Mouse (Mus musculus): Measurements from ENCODE around the gene E2f3.
A peak's percentile ranks its signal among the peaks of the same experiment; 100 is the strongest.

E2f3 gene

DNA sequence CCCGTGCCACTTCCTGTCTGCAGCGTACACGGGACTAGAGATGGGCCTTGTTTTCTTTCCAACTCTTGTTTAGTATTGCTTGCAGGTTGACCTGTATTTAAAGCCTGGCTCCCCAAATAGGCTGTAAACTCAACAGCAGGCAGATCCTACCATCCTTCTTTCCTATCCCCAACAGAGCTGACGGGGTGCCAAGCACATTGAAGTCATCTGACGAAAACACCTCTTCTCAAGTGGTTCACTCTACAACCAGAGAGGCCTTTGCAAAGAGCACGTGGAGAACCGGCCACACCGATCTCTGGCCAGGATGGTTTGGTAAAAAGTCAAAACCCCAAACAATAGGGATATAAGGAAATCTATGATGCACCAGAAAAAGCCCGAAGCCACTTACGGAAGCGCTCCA lies 8.5 kb downstream of the E2f3 start:
- DNase-seq, result no peak

DNA sequence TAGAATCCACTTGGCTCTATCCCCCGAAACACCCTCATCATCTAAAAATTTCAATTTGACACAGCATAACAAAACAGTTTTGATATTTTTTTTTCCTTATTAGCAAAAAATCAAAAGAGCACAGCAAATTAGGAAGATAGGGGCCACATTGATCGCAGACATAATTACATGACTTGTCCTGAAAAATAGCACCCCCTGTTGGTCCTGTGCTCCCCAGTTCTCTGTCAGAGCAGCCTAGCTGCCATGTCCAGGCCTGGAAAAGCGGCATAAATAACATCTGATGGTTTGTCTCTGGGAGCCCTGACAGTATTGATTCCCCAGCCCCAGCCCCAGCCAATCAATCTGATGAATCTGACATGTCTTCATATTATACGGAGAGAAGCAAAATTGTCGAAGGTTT lies 11.8 kb downstream of the E2f3 start:
- peak; percentile 25 for DNase-seq

DNA sequence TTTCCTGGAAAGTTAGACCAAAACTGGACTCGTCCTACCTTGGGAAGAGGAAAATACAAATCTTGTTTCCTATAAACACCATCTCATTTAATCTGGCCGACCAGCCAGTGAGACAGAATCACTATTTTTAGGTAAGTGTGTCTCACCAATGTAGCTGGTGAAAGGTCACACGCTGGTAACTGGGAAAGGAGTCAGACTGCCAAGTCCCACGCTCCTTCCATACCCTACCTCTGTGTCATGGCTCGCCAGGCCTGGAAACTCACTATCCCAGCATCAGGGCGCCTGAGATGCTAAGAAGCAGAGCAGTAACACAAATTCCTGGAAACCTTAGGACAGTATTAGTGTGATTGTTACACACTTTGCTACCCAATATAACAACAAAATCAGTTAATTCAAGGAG lies 12.3 kb downstream of the E2f3 start:
- no peak for DNase-seq

DNA sequence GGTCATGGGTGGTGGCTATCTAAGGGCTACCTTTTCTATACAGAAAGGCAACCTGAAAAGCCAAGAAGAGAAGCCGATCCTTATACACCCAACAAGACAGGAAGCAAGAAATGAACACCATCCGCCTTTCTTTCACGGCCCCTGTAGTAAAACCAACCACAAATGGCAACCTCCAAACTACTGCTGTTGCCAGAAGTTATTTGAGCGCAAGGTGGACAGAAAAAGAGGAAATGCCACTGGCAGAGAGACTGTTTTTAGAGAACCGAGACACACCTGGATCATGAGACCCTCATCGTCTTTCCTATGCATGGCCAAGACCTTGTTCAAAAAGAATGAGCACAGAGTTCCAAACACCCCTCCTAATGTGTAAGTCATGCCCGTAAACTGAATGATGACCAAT lies 15.5 kb downstream of the E2f3 start:
- DNase-seq, result no peak

DNA sequence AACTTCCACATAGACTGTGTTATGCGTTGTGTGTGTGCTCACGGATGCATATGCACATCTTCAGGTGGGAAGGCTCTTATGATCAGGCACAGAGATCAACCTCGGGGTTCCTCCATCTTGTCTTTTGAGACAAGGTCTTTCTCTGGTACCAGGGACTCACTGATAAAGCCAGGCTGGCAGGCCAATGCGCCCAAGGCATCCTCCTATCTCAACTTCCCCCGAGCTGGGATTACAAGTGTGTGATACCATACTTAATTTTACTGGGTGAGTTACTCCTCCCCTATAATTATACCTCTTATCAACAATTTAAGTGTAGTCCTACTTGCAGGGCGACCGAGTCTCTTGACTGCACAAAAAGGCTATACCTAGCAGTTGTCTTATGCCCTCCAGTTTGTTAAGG lies 17.2 kb downstream of the E2f3 start:
- no peak for DNase-seq

DNA sequence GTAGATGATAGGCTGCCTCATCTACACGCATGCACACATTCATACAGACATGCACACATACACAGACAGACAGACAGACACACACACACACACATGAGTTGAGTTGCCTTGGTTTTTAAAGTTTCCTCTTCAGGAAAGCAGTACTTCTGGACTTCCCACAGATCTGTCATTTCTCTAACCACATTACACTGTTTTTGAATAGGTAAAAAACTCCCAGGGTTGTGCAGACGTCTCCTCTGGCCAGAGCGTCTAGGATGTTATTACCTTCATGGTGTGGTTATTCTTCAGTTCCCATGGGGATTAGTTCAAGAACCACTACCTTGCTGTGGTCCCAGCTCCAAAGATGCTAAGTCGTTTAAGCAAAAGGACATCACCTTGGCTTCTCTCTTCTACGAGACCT lies 18.5 kb downstream of the E2f3 start:
- DNase-seq, result no peak

DNA sequence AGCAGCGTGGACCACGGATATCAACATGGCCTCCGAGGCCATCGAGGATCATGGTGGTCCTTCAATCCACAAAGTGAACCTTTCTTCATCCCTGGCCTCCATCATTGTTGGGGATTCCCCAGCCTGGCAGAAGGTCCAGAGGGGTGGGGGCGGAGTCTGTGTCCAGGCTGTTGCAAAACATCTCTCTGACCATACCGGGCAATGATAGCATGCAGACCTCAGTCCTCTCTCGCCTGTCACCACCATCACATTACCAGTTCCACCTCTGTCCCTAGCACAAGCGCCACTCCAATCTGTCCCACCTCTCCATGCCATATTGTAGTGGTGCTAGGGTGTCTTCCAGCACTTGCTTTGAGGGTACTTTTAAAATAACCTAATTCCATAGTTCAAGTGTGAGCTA lies 18.9 kb downstream of the E2f3 start:
- no peak for DNase-seq

DNA sequence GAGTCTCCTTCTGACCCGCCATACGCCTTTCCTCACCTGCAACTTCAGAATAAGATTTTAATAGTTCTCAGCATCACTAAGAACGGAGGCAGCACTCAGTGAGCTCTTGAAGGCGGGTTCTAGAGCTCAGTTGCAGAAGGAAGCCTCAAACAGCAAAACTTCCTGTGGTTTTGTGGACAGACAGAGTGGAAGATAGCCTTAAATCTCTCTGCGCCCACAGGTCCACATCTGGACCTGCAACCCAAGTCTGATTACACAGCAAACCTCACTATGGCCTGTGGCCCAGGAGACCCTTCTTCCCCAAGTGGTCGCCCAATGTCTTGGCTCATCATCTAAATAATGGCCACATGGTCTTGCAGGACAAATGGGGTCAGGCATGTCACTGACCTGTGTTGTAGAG lies 21.8 kb downstream of the E2f3 start:
- no peak for DNase-seq

DNA sequence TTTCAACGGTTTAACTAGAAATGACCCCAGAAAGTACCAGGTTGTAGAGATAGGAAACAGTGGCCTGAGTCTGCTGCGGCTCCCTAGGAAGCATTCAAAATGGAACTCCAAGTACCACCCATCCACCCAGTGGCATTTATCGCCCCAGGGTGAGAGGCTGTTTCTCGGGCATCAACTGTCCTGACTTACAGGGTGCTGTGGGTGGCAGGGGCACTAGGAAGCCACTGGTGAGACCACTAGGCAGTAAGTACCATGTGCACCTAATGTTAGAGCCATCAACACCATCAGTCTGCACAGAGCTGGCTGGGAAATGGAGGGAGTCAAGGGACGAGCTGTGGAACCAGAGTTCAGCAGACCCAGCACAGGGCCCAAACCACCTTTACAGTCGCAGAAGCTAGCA lies 25.4 kb downstream of the E2f3 start:
- DNase-seq, result no peak

DNA sequence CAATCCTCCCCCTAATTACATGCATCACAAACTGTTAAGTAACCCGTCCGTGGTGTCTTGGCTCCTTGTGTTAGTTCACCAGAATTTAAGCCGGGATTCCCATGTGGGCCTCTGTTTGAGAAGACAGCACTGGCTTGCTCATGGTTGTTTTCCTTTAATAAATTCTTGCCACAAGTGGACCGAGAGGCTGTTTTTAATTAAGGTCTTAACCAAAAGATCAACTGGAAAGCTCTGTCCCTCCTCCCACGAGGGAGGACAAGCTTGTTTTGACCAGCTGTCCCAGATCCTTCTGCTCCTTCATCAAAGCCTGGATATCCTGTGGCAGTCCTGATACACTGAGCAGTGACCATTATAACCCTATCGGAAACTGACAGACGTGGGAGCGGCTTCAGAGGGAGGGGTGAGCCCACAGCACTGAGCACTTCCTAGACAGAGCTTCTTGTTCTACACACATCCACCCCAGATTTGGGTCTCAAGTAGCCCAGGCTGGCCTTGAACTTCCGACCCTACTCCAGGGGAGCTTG lies 28.1 kb downstream of the E2f3 start:
- DNase-seq, result peak; percentile 30

DNA sequence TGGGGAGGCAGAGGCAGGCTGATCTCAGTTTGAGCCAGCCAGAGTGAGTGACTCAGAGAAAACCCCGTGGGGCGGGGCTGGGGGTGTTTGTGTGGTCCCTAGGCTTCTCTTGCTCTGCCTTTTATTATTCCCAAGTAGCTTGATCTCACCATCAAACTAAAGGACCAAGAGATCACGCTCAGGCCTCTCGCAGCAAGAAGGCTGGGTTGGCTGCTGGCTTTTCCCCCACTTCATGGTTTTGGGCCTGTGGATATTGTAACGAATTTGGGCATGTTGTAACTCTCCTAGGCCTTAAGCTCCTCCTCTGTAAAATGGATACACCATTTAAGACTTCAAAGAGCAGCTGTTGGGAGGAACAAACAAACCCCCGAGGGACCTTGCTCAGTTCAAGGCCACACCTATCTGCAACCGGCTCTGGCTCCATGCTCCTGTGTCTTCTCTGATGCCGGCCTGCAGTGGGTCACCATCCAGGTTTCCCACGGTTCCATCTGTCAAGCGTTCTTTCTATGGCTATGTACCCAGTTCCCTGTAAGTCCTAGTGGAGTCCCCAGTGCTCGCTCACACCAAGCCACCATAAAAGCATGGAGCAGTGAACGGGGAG lies 28.9 kb downstream of the E2f3 start:
- no peak for DNase-seq

DNA sequence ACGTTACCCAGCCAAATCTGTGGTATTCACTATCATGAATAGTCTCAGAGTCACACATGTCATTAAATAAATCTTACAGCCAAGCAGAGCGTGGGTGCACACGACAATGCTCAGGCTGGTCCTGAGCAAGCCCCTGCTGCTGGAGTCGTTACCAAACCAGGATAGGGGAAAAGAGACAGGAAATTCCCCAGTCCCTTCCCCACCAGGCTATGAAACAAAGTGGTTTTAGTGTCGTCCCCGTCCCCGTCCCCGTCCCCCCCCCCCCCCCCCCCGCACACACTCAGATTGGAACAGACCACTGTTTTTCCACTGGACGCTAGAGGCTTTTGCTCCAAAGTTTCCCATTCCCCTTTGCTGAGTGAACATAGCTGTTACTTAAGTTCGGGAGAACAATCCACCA lies 30.6 kb downstream of the E2f3 start:
- no peak for DNase-seq

DNA sequence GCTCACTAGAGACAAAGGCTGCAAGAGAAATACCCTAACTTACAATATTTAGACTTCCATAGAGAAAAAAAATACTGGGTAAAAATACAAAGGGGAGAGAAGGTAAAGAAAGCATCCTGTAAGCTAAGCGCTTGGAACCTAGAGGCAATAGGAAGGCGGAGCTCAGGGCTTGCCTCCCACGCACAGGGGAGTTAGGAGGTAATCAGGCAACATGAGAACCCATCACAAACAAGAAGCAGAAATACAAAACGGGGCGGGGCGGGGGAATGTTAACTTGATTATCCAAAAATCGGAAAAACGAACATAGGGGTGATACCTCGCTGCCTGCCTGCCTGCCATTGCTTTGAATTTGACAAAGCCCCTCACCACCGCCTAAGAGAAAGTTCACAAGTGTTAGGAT lies 31.1 kb downstream of the E2f3 start:
- no peak for DNase-seq

DNA sequence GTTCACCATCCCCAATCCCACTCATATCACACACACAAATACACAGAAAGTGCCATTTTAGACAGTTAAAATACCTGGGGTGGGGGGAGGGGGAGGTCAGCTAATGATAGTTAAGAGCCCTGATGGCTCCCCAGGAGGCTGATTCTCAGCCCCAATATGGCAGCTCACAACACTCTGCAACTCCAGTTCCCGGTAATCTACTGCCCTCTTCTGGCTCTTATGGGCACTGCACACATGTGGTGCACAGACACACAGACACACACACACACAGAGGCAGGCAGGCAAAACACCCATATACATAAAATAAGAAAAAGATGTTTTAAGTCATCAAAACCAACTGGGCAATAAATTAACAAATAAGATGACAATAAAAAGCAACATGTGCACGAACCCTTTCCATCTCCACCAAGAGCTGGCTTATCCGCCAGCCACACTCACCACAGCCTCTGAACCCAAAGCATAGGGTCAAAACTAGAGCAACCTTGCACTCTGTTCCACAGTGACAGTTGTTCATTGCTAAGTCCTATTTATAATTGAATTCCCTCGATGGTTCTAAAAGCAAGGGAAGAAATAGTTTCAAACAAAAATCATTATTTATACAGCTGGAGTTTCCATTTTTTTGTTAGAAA lies 32.3 kb downstream of the E2f3 start:
- no peak for DNase-seq

DNA sequence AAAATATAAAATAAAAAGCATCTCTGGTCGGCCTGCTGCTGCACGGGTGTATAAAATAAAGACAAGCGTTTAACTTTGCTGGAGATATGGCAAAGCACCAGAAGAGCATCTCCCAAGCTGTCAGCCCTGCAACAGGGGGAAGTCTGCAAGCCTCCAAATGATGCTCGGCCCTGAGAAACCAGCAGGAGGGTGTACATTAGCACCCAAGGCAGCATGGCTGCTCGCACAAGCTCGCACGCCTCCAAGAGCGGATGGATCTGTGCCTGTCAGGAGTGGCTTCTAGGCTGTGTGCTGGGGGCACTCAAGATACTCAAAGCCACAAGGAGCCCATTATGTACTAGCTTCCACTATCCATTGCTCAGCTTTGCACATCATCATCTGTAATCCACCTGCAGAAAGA lies 39.8 kb downstream of the E2f3 start:
- no peak for DNase-seq

DNA sequence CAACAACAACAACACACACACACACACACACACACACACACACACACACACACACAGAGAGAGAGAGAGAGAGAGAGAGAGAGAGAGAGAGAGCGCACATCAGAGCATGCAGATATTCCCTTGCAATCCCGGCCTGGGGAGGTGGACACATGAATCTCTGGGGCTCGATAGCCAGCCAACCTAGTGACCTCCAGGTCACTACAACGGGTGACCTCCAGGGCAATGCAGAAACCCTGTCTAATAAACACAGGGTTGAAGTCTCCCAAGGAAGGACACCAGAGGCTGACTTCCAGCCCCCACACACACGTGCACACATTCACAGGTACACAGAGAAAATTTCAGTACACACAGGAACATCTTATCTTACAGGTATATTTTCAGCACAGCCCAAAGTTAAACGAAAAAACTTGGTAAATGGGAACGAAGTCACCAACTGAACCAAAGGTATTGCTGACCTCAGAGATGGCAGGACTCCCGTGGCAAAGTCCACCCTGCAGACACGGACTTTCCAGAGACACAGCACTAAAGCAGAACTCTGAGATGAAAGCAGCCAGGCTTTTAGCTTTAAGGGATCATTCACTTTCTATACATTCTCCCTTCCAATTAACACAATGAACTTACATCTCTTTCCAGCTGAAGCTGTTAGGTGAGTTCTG lies 40.8 kb downstream of the E2f3 start:
- DNase-seq, result peak; percentile 75

DNA sequence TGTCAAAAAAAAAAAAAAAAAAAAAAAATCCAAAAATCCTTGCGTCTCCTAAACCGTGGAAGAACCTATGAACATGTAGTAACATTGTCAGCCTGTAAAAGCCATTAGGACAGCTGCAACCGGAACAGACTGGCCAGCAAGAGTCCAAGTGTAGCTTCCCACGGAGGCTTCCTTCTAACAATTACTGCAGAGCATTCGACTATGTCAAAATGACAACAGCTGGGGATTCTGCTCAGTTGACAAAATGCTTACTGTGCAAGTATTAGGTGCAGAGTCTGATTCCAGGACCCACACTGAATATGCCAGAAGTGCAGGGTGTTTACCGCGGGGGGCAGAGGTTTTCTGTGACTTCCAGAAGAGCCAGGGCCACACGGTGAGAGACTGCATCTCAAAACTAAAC lies 41.4 kb downstream of the E2f3 start:
- DNase-seq, result peak; percentile 58

DNA sequence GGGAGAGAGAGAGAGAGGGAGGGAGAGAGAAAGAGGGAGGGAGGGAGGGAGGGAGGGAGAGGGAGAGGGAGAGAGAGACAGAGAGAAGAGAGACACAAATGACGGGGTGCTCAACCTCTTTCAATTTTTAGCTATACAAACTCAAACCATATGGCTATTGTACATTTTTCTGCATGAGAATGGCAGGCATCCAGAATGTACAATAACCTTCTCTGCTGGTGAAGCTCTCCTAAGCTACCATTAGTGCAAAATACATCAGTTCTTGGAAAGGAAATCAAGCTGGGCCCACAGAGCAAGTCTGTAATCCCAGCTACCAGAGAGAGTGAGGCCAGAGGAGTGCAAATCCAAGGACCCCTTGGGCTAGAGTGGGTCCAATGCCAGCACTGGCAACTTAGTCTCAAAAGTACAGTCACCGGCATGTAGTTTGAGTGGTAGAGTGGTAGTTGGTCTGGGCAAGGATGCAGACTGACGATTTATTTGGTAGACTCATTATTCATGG lies 42.3 kb downstream of the E2f3 start:
- no peak for DNase-seq

DNA sequence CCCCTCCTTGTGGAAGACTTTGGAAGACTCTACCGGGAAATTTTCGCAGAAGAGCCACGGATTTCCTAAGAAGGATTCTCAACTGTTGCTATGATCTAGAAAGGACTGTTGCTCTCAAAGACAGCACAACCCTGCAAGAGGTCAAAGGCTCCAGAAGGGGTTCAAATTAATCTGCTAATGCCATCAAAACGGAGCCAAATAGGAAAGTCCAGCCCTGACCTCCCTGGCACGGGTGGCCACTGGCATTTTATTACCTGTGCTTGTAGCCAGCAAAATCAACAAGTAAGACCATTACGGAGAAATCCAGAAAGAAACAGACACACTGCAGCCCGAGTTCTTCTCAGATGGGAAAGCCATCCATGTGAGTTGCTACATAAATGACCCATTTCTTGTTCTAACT lies 45.8 kb downstream of the E2f3 start:
- peak; percentile 59 for DNase-seq

DNA sequence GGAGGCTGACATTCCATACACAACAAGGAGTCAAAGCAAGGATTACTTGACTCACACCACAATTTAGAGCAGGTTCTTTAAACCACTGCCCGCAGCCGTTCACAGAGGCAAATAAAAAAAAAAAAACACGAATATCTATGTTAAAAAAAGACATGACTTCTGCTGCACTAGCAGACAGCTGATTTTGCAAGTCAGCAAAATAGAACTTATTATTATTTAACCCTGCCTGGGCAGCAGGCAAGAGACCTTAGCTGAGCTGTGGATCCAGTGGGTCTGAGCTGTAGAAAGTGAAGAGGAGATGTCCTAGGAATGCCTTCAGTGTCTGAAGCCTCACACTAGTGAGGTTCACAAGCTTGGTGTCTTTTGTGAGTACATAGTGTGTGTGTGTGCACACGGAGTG lies 46.5 kb downstream of the E2f3 start:
- DNase-seq, result no peak

DNA sequence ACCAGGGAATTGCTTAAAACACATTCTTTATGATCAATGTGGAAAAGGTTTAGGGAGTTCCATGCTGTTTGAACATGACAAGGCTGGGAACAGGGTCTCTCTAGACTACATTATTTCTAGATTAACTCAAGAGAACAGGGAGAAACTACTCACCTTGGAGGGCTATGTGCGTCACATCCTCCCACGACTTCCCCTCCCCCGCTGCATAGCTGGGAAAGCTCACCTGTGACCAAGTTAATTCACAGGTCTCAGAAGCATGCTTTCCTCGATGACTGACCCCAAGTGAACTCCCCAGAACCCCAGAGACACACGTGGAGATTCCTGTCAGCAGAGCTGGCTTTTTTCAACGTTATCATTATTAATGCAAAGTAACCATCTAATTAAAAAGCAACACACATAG lies 47.1 kb downstream of the E2f3 start:
- DNase-seq, result no peak

DNA sequence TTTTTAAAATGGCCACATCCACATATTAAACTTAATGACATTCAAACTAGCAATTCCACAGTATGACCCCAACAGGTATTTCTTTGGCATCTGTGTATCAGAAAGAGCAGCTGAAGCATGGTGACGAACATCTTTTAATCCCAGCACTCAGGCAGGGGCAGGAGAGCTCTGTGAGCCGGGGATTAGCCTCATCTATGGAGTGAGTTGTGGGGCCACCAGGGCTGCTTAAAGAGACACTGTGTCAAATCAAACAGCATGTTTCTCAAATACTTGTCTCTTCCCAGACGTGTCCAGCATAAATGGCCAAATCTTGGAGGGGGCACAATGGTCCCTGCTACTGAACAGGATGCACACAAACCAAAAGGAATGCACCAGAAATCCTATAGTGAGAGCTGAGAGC lies 59.7 kb downstream of the E2f3 start:
- DNase-seq, result no peak

DNA sequence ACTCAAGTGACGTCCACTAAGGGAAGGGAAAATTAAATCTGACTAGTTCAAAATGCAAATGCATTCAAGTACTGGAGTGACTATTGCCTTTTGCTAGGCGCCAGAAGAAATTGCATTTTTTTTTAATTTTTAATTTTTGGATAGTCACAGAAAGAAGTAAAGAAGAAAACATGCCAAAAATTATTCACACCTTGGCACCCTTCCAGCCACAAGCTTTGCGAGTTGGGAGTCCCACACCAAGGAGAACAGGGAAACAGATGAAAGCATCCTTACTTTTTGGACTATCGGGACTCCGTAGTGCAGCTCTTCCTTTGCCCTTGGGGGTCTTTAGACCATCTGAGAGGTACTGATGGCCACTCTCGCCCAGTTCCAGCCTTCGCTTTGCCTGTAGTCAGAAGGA lies 66.0 kb downstream of the E2f3 start:
- no peak for DNase-seq

DNA sequence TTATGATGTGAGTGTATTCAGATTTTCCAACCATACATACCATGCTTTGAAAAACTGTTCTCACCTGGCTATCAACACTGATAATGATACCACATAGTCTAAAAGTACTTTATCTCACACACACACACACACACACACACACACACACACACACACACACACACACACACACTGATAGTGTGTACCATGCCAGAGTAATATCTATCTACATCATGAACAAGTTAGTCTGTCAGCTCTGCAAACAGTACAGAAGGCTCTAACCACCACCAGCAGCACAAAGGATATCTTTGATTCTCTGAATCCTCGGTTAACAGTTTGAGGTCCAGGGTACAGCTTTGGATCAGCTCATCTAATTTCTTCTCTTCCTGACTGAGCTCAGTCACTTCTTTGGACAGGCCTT lies 69.3 kb downstream of the E2f3 start:
- DNase-seq, result no peak

DNA sequence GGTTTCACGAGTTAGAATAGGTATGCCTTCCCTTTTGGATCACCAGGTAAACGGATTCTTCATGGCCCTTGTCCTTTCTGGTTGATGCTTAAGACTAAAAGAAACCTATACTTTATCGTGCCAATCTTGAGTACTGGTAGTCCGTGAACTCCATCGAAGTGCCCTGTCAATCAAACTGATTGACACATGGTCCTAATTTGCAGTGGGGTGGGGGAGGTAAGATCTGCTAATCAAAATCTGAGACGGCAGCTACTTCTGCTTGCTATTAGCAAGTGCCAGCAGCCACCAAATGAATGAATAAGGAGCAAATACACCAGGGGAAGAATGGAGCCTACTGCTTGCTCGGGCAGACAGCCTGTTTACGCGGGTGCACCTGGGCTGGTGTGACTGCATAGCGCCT lies 72.3 kb downstream of the E2f3 start:
- DNase-seq, result no peak
